Mouse (Mus musculus) C2C12 (cell line): Measurements from ENCODE around the gene Kcnma1.

Experiments used
- CTCF ChIP-seq: IDR thresholded peaks from one replicate; pipeline ENCODE4 v1.5.1; 2011; ENCODE audit not compliant: control insufficient read depth, insufficient read depth, insufficient read length
- USF1 ChIP-seq: IDR thresholded peaks from one replicate; pipeline ENCODE4 v1.6.1; 2011; ENCODE audit warnings: low read depth, mild to moderate bottlenecking, control low read depth, moderate library complexity

DNA sequence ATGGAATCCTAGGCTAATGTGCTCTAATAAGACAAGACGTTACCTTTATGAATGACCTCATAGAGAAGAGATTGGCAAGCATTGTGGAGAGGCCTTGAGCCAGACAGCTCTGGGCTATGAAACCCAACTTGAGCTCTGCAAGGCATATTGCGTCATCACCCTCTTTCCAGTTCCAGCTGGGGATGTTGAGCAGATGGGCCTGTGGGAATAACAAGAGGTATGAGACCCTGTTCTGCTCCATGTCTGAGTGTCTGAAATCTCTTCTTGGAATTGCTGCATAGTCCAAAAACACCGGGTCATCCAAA, 519.8 kb downstream of the Kcnma1 start:
- TF ChIP-seq USF1 (no peak), CTCF (no peak)
